Mouse (Mus musculus) heart, embryonic 11.5 days (tissue): ENCODE data around the gene Adamts8. TPM values are rescaled to one million over a fixed set of nuclear protein-coding genes. Genes with fewer than 3 reads are reported as not detected.

ENCODE experiments used
- ATAC-seq: fragments of 200-750 bp; cut with Nextera tagmentation; replicated peaks from 2 replicates; pipeline ENCODE4 v1.8.0; 2017; ENCODE audit warnings: moderate library complexity; ENCODE audit not compliant: insufficient number of reproducible peaks, low FRiP score, low TSS enrichment
- H3K27ac ChIP-seq: fragments of 300-500 bp; sonication (generic); 2 replicates; pipeline ENCODE4 v1.5.1; 2014; ENCODE audit warnings: mild to moderate bottlenecking, low read depth, low read length
- H3K27me3 ChIP-seq: fragments of 300-500 bp; sonication (generic); 2 replicates; pipeline ENCODE4 v1.6.1; 2014; ENCODE audit warnings: mild to moderate bottlenecking, low read length, mixed read lengths; ENCODE audit not compliant: control insufficient read depth, insufficient read depth
- H3K36me3 ChIP-seq: fragments of 300-500 bp; sonication (generic); 2 replicates; pipeline ENCODE4 v1.6.1; 2014; ENCODE audit warnings: mild to moderate bottlenecking, low read length, moderate library complexity, mixed read lengths; ENCODE audit not compliant: control insufficient read depth, insufficient read depth
- H3K4me1 ChIP-seq: fragments of 300-500 bp; sonication (generic); 2 replicates; pipeline ENCODE4 v1.6.1; 2014; ENCODE audit warnings: low read length; ENCODE audit not compliant: control insufficient read depth, insufficient read depth
- H3K4me2 ChIP-seq: fragments of 300-500 bp; sonication (generic); 2 replicates; pipeline ENCODE4 v1.6.1; 2014; ENCODE audit warnings: mild to moderate bottlenecking, moderate library complexity
- H3K4me3 ChIP-seq: fragments of 300-500 bp; sonication (generic); 2 replicates; pipeline ENCODE4 v1.5.1; 2014; ENCODE audit warnings: low read depth, low read length
- H3K9ac ChIP-seq: fragments of 300-500 bp; sonication (generic); 2 replicates; pipeline ENCODE4 v1.6.1; 2014; ENCODE audit warnings: mild to moderate bottlenecking, low read depth, low read length, moderate library complexity
- H3K9me3 ChIP-seq: fragments of 300-500 bp; sonication (generic); replicated peaks from 2 replicates; pipeline ENCODE4 v1.6.1; 2016; ENCODE audit warnings: low read length; ENCODE audit not compliant: control insufficient read depth
- WGBS: fragments of 180-500 bp; shearing (Covaris S2); extraction: QIAGEN DNeasy Blood & Tissue Kit; methylation state at CpG from one replicate; pipeline ENCODE4 v1.1.7; 2014; ENCODE audit not compliant: insufficient replicate concordance; 5-methylcytosine and 5-hydroxymethylcytosine counted together
- polyA plus RNA-seq: library from polyadenylated mRNA; unstranded; fragments of >200 nt; fragmentation: Nextera tagmentation; extraction: Ambion mirVana; gene quantifications from 2 replicates; pipeline ENCODE4 v1.2.1, GENCODE M21; 2014

The Adamts8 gene
- polyA plus RNA-seq, 1 experiment from 2014 or later: 6.0 TPM

DNA sequence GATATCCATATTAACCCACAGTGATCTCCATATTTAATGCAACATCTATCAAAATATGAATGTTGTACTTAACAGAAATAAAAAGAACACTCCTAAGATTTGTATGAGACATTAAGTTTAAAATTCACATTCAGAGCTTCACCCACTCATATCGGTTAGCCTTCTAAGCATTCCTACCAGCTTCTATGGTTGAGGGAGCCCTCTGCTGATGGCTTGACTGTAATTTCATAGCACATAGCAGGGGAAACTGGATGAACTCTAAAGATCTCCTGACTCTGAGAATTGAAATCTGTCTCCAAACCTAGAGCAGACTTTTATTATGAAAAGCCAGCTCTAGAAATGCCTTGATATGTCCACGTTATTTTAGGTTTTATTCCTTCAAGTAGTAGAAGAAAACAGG, 38.1 kb downstream of the Adamts8 start:
- peaks cover 3% of the 10 kb centered on the region for H3K4me1 ChIP-seq
- H3K4me3 ChIP-seq: no peak overlapping the region
- no peak overlapping the region for H3K9ac ChIP-seq
- H3K4me2 ChIP-seq: no peak overlapping the region
- H3K36me3 ChIP-seq: no peaks in the 10 kb centered on the region
- no peak overlapping the region for H3K27ac ChIP-seq
- H3K27me3 ChIP-seq: no peaks in the 10 kb centered on the region
- 61% methylated on average over 2 of the region's 2 CpGs for WGBS
- H3K9me3 ChIP-seq: no peaks in the 10 kb centered on the region
- ATAC-seq: no peak

DNA sequence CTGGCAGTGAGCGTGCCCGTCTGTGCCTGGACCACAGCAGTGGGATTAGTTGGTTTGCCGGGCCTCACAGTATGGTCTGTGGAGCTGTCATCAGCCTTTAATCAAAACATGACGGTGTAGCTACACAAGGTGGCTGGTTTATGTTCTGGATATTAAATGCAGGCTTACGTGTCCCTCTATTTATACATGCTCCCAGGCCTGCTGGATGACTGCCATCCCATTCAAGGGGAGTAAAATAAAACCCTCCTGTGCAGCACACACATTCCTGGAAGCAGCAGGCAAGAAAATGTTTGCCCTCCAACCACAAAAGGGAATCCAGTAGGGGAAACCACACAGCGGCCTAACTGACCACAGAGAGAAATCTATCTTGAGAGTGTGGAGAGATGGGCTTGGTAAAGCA, 43.4 kb downstream of the Adamts8 start:
- no peak overlapping the region for H3K4me2 ChIP-seq
- 56% methylated on average over 6 of the region's 6 CpGs for WGBS
- H3K4me1 ChIP-seq: peaks cover 6% of the 10 kb centered on the region; the same call in 1 of the 2 replicates
- H3K27ac ChIP-seq: peak overlapping the region; percentile 1; the same call in 1 of the 2 replicates
- H3K27me3 ChIP-seq: no peaks in the 10 kb centered on the region
- no peak overlapping the region for H3K4me3 ChIP-seq
- H3K9ac ChIP-seq: no peak overlapping the region
- no peaks in the 10 kb centered on the region for H3K36me3 ChIP-seq
- no peak for ATAC-seq
- no peaks in the 10 kb centered on the region for H3K9me3 ChIP-seq

DNA sequence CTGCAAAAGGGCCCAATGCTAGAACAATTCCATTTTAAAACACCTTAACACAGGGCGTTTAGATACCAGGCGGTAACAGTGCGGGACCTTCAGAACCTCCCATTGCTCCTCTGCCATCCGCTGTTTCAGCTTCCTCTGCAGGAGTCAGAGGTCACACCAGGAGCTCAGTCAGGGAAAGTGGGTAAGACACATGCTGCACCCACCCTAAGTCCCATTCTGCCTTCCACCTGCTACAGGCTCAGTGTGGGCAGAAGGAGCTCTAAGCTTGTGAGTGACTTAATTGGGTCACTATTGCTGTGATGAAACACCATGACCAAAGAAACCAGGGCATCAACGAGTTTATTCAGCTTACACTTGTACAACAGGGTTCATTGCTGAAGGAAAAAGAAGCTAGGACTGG, 50.7 kb downstream of the Adamts8 start:
- no peak overlapping the region for H3K9ac ChIP-seq
- no peaks in the 10 kb centered on the region for H3K9me3 ChIP-seq
- H3K27me3 ChIP-seq: no peaks in the 10 kb centered on the region
- no peaks in the 10 kb centered on the region for H3K36me3 ChIP-seq
- ATAC-seq: no peak
- H3K4me2 ChIP-seq: no peak overlapping the region
- H3K27ac ChIP-seq: no peak overlapping the region
- H3K4me3 ChIP-seq: no peak overlapping the region
- 73% methylated on average over 5 of the region's 5 CpGs for WGBS
- H3K4me1 ChIP-seq: no peaks in the 10 kb centered on the region

DNA sequence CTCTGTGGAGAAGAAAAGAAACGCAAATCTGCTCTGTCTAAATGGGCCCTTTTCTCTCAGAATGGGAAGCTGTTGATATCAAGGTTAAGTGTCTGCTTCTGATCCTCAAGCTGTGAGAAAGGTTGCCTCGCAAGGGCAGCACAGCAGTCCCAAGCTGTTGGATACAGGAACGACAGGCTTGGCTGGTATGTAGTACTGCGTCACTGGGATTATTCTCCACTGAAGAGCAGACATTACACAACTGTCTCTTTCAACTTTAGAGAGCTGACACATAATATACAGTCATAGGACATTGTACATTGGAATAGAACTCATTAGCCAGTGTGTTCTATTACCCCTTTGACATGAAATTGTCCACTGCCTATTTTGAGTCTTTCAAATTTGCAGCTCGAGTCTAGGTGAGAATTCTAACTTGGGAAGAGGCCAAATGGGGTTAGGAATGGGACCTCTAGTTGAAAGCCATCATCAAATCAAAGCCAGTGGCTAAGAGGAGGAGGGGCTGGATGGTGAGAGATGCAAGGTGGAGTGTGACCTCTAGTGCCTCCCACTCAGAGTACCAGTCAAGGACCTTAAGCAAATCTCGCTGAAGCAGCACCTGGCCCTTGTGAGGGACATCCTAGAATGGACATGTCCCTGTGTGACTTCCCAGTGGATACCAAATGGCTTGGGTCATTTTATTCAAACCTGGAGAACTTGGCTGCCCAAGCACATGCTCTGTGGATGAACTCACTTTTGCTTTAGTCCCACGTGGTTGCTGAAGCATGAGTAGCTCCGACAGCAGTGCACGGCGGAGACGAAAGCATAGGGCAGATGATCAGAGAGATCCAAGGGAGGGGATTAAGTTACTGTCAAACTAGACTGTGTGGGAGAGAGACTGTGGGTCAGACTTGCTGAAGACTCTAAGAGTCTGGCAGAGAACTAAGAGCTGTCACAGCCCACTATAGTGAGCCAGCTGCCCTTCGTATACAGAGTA, 54.5 kb downstream of the Adamts8 start:
- no peaks in the 10 kb centered on the region for H3K36me3 ChIP-seq
- 71% methylated on average over 12 of the region's 12 CpGs for WGBS
- H3K4me2 ChIP-seq: no peak overlapping the region
- no peak for ATAC-seq
- H3K27me3 ChIP-seq: no peaks in the 10 kb centered on the region
- H3K9ac ChIP-seq: no peak overlapping the region
- no peak overlapping the region for H3K4me3 ChIP-seq
- H3K4me1 ChIP-seq: no peaks in the 10 kb centered on the region
- no peak overlapping the region for H3K27ac ChIP-seq
- no peaks in the 10 kb centered on the region for H3K9me3 ChIP-seq

DNA sequence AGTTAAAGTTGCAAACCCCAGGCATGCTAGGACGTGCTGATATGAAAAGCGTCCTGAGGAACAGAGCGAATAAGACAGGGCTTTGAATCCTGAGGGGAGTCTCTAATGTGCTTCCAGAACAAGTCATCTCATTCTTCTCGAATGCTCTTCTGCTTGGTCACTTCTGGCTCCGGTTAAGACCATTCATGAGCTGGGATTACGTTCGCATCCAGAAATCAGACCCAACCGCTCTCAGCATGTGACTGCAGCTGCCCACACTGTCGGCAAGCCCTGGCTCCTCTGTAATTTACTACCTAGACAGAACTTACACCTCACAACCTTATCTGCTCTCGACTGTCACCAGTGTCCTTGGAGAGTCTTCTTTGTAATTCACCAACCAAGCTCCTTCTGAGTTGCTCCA, 58.3 kb downstream of the Adamts8 start:
- no peak for ATAC-seq

GRCm38 (mm10) chr9:31002528-31002927, 60.2 kb downstream of the Adamts8 start:
- WGBS: 79% methylated on average over 4 of the region's 4 CpGs
- no peaks in the 10 kb centered on the region for H3K27me3 ChIP-seq
- no peak for ATAC-seq
- no peak overlapping the region for H3K27ac ChIP-seq
- H3K9ac ChIP-seq: no peak overlapping the region
- H3K9me3 ChIP-seq: no peaks in the 10 kb centered on the region
- H3K36me3 ChIP-seq: no peaks in the 10 kb centered on the region
- H3K4me3 ChIP-seq: no peak overlapping the region
- no peaks in the 10 kb centered on the region for H3K4me1 ChIP-seq
- H3K4me2 ChIP-seq: no peak overlapping the region

More for the DNA sequence above, 58.3 kb downstream of the Adamts8 start:
- no peak overlapping the region for H3K4me2 ChIP-seq
- H3K36me3 ChIP-seq: no peaks in the 10 kb centered on the region
- no peaks in the 10 kb centered on the region for H3K9me3 ChIP-seq
- 68% methylated on average over 10 of the region's 10 CpGs for WGBS
- no peaks in the 10 kb centered on the region for H3K4me1 ChIP-seq
- no peak overlapping the region for H3K4me3 ChIP-seq
- no peak overlapping the region for H3K27ac ChIP-seq
- H3K9ac ChIP-seq: no peak overlapping the region
- no peaks in the 10 kb centered on the region for H3K27me3 ChIP-seq

GRCm38 (mm10) chr9:31009334-31009733, 67.0 kb downstream of the Adamts8 start:
- H3K27ac ChIP-seq: no peak overlapping the region
- no peak for ATAC-seq
- H3K27me3 ChIP-seq: no peaks in the 10 kb centered on the region
- H3K4me3 ChIP-seq: no peak overlapping the region
- H3K36me3 ChIP-seq: no peaks in the 10 kb centered on the region
- WGBS: 74% methylated on average over 2 of the region's 2 CpGs
- H3K4me2 ChIP-seq: no peak overlapping the region
- H3K9ac ChIP-seq: no peak overlapping the region
- peaks cover 8% of the 10 kb centered on the region; the same call in 1 of the 2 replicates for H3K4me1 ChIP-seq
- no peaks in the 10 kb centered on the region for H3K9me3 ChIP-seq

- Histone ChIP-seq H3K36me3 (no peaks in the 10 kb centered on the region), H3K27ac (no peak overlapping the region), H3K9me3 (no peaks in the 10 kb centered on the region), H3K9ac (no peak overlapping the region), H3K4me2 (no peak overlapping the region), H3K27me3 (no peaks in the 10 kb centered on the region), H3K4me3 (no peak overlapping the region), H3K4me1 (peaks cover 8% of the 10 kb centered on the region; the same call in 1 of the 2 replicates)
- WGBS: 68% methylated on average over 3 of the region's 3 CpGs
- ATAC-seq: no peak
Measured at GRCm38 (mm10) chr9:31010040-31010439, 67.7 kb downstream of the Adamts8 start.
